Mouse (Mus musculus): ENCODE data around the gene Olfr988. TPM values are rescaled to one million over a fixed set of nuclear protein-coding genes. Genes with fewer than 3 reads are reported as not detected.
"Not testable (repeated sequence)": the region's sequence is repeated elsewhere in the genome, so short reads cannot be mapped to it uniquely, and the experiment has no call there.

Olfr988 gene
- polyA plus RNA-seq (2015; fragmentation: Nextera tagmentation; extraction: Ambion mirVana): not detected in 2 replicates

DNA sequence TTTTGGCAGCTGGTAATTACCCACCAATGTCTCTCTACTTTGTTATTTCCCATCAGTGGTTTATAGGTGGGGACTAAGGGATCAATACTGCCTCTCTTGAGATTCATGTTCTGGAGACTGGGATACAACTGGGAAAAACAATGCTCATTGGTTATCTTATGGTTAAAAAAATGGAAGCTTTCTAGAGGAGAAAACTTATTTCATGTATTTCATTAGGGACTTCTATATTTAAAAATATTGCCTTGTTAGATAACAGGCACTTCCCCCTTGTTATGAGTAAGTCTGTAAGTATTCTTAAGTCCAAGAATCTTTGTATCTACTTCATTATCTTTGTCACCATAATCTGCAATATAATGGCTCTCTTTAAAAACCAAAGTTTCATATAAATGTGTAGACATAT lies at the start of gene Olfr988:
Gene Olfr988, minus strand, starts transcription at position 101 of the 400 bp plus-strand sequence.
- H3K36me3 ChIP-seq; H3K27me3 ChIP-seq; H3K4me3 ChIP-seq; H3K4me1 ChIP-seq; H3K9me3 ChIP-seq; H3K4me2 ChIP-seq; H3K27ac ChIP-seq; ATAC-seq (ENCODE audit: borderline replicate concordance, extremely low read depth, low FRiP score, low TSS enrichment); H3K9ac ChIP-seq: not testable (repeated sequence)

DNA sequence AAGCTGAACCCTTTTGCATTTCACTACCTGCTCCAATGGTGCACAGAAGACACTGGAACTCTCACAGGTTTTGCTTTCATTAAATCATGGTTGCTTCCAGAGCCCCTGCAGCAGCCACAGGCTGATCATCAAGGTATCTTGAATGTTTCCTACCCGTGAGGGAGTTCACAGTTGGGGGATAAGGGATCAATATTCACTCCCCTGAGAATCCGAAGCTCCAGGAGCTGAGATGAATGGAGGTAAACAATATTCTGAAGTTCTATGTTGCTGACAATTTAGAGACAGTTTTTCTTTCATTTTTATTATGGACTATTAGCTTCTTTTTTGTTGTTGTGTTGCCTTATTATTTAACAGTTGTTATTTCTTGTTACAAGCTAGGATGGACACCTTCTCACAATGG lies 46.3 kb upstream of the Olfr988 start, which contains the start of gene Olfr992:
Gene Olfr992, minus strand, starts transcription at position 101 of the 400 bp plus-strand sequence.
- ATAC-seq (ENCODE audit: borderline replicate concordance, extremely low read depth, low FRiP score, low TSS enrichment): no peak
- Histone ChIP-seq H3K36me3 (no peaks in the 10 kb centered on the region), H3K4me1 (no peaks in the 10 kb centered on the region), H3K4me2 (no peak within 1 kb of the TSS), H3K9me3 (no peaks in the 10 kb centered on the region), H3K9ac (no peak within 1 kb of the TSS), H3K27me3 (no peaks in the 10 kb centered on the region), H3K4me3 (no peak within 1 kb of the TSS), H3K27ac (no peak within 1 kb of the TSS)
- WGBS: 49% methylated on average over 2 of the region's 2 CpGs

DNA sequence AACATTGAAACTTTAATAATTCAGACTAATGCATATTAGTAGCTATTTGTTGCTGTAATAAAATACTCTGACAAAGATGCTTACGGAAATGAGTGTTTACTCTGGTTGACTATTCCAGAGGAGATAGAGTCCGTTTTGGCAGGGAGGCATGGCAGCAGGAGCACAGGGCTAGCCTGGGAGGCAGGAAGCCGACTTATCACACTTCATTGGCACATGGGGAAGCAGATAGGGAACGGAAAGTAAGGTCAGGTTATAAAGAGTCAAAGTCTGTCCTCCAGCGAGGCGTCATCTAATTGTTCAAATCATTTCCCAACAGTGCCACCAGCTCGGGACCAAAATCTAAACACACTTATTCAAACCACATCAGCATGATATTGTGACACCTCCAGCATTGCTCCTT lies 23.1 kb downstream of the Olfr988 start:
- H3K36me3 ChIP-seq: no peaks in the 10 kb centered on the region

DNA sequence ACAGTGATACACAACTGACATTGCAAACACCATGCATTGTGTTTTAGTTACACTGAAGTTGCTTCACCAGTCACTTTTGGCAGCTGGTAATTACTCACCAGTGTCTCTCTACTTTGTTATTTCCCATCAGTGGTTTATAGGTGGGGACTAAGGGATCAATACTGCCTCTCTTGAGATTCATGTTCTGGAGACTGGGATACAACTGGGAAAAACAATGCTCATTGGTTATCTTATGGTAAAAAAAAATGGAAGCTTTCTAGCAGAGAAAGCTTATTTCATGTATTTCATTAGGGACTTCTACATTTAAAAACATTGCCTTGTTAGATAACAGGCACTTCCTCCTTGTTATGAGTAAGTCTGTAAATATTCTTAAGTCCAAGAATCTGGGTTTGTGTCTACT lies 23.8 kb downstream of the Olfr988 start, which contains the start of gene Olfr987:
Gene Olfr987, minus strand, starts transcription at position 101 of the 400 bp plus-strand sequence.
- H3K9ac ChIP-seq; H3K4me1 ChIP-seq; H3K4me2 ChIP-seq; H3K9me3 ChIP-seq; H3K27me3 ChIP-seq; H3K36me3 ChIP-seq; ATAC-seq (ENCODE audit: borderline replicate concordance, extremely low read depth, low FRiP score, low TSS enrichment); H3K4me3 ChIP-seq; H3K27ac ChIP-seq: not testable (repeated sequence)

More for the DNA sequence above, 23.1 kb downstream of the Olfr988 start:
- H3K9ac ChIP-seq: no peak overlapping the region
- no peaks in the 10 kb centered on the region for H3K4me1 ChIP-seq
- no peaks in the 10 kb centered on the region for H3K9me3 ChIP-seq
- 40% methylated on average over 7 of the region's 7 CpGs for WGBS
- no peaks in the 10 kb centered on the region for H3K27me3 ChIP-seq
- H3K27ac ChIP-seq: no peak overlapping the region
- no peak overlapping the region for H3K4me2 ChIP-seq
- ATAC-seq (ENCODE audit: borderline replicate concordance, extremely low read depth, low FRiP score, low TSS enrichment): no peak
- H3K4me3 ChIP-seq: no peak overlapping the region

DNA sequence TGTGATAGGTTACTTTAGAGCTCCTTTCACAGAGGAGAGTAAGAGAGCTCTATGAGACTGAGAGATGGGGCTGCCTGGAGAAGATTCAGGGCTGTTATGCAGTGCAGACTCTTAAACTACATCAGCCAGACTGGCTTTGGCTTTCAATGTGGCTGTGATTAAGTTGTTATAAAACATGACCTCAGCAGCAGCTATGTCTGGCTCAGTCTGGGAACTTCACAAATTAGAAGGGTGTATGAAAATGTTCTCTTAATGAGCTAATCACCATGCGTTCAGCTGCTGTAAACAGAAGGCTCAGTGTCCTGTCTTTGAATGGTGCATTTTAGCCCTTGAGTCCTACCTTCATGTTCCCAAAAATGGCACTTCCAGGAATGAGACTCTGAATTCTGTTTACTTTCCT lies 43.9 kb downstream of the Olfr988 start:
- Histone ChIP-seq H3K27me3 (no peaks in the 10 kb centered on the region), H3K27ac (no peak overlapping the region), H3K9me3 (no peaks in the 10 kb centered on the region), H3K9ac (no peak overlapping the region), H3K4me3 (no peak overlapping the region), H3K4me1 (no peaks in the 10 kb centered on the region), H3K36me3 (no peaks in the 10 kb centered on the region), H3K4me2 (no peak overlapping the region)
- no peak for ATAC-seq (ENCODE audit: borderline replicate concordance, extremely low read depth, low FRiP score, low TSS enrichment)
- 48% methylated on average over 1 of the region's 1 CpGs for WGBS

Other genes starting within 250 kb of the Olfr988 start
- 181 and 184 TPM in 2 replicates for gene Aplnr, start 227.0 kb downstream of the Olfr988 start, polyA plus RNA-seq (2015; fragmentation: Nextera tagmentation; extraction: Ambion mirVana)
- gene Lrrc55, start 166.0 kb downstream of the Olfr988 start, polyA plus RNA-seq (2015; fragmentation: Nextera tagmentation; extraction: Ambion mirVana): 0.29 and 0.35 TPM in 2 replicates
- not detected in 2 replicates for gene Olfr987, start 23.9 kb downstream of the Olfr988 start, polyA plus RNA-seq (2015; fragmentation: Nextera tagmentation; extraction: Ambion mirVana)
- gene Olfr992, start 46.2 kb upstream of the Olfr988 start, polyA plus RNA-seq (2015; fragmentation: Nextera tagmentation; extraction: Ambion mirVana): not detected in 2 replicates
- gene Olfr993, start 51.6 kb upstream of the Olfr988 start, polyA plus RNA-seq (2015; fragmentation: Nextera tagmentation; extraction: Ambion mirVana): not detected in 2 replicates
- gene Olfr994, start 73.2 kb upstream of the Olfr988 start, polyA plus RNA-seq (2015; fragmentation: Nextera tagmentation; extraction: Ambion mirVana): not detected in 2 replicates
- not detected in 2 replicates for gene Olfr995, start 80.4 kb upstream of the Olfr988 start, polyA plus RNA-seq (2015; fragmentation: Nextera tagmentation; extraction: Ambion mirVana)
- gene 4833423E24Rik, start 155.8 kb upstream of the Olfr988 start, polyA plus RNA-seq (2015; fragmentation: Nextera tagmentation; extraction: Ambion mirVana): 0.34 and 0.50 TPM in 2 replicates
- not detected in 2 replicates for gene Olfr996, start 216.0 kb upstream of the Olfr988 start, polyA plus RNA-seq (2015; fragmentation: Nextera tagmentation; extraction: Ambion mirVana)
- gene Olfr998, start 225.7 kb upstream of the Olfr988 start, polyA plus RNA-seq (2015; fragmentation: Nextera tagmentation; extraction: Ambion mirVana): not detected in 2 replicates
- gene Olfr1000, start 248.7 kb upstream of the Olfr988 start, polyA plus RNA-seq (2015; fragmentation: Nextera tagmentation; extraction: Ambion mirVana): not detected in 2 replicates

All from lung, embryonic 15.5 days (tissue).